Mouse (Mus musculus) spleen, adult 2 months (tissue): ENCODE results near the gene Dhh. TPM values are rescaled to one million over a fixed set of nuclear protein-coding genes. Genes with fewer than 3 reads are reported as not detected.
"Not testable (repeated sequence)": the region's sequence is repeated elsewhere in the genome, so short reads cannot be mapped to it uniquely, and the experiment has no call there.

Source experiments
- DNase-seq, 2 experiments: peaks; one replicate each; pipeline versions ENCODE4 v3.0.0 to v3.0.0-alpha.2; 2012 to 2021; ENCODE audit warnings: low spot score in 2 of 2, low read depth in 1 of 2
- H3K27ac ChIP-seq: fragments of 200-500 bp; 2 replicates; pipeline ENCODE4 v1.5.1; 2012; ENCODE audit warnings: low read length, inconsistent platforms; ENCODE audit not compliant: insufficient read depth
- H3K27me3 ChIP-seq: fragments of 200-500 bp; 2 replicates; pipeline ENCODE4 v1.6.1; 2012; ENCODE audit warnings: mild to moderate bottlenecking, moderate library complexity, low read length, inconsistent platforms; ENCODE audit not compliant: control insufficient read depth, insufficient read depth
- H3K36me3 ChIP-seq: fragments of 200-500 bp; 2 replicates; pipeline ENCODE4 v1.6.1; 2012; ENCODE audit warnings: mild to moderate bottlenecking, low read length, inconsistent platforms; ENCODE audit not compliant: control insufficient read depth, insufficient read depth
- H3K4me1 ChIP-seq: fragments of 200-500 bp; 2 replicates; pipeline ENCODE4 v1.6.1; 2011; ENCODE audit warnings: inconsistent platforms; ENCODE audit not compliant: control insufficient read depth, insufficient read depth, insufficient read length
- H3K4me3 ChIP-seq: fragments of 200-500 bp; 2 replicates; pipeline ENCODE4 v1.5.1; 2011; ENCODE audit warnings: mild to moderate bottlenecking, inconsistent platforms; ENCODE audit not compliant: insufficient read depth, insufficient read length; ENCODE audit errors: extremely low read depth
- CTCF ChIP-seq: fragments of 200-500 bp; IDR thresholded peaks from 2 replicates; pipeline ENCODE4 v1.5.1; 2011; ENCODE audit warnings: mild to moderate bottlenecking, inconsistent platforms; ENCODE audit not compliant: insufficient read depth, insufficient read length, insufficient replicate concordance; ENCODE audit errors: extremely low read depth
- POLR2A ChIP-seq: fragments of 200-500 bp; IDR thresholded peaks from 2 replicates; pipeline ENCODE4 v1.6.1; 2011; ENCODE audit warnings: low read depth, low read length, inconsistent platforms
- WGBS: fragments of 180-500 bp; shearing (Covaris S2); methylation state at CpG from one replicate; pipeline ENCODE4 v1.1.7; 2018; 5-methylcytosine and 5-hydroxymethylcytosine counted together
- polyA plus RNA-seq: library from polyadenylated mRNA; depleted of rRNA; stranded (reverse); fragments of >200 nt; gene quantifications from 2 replicates; pipeline ENCODE4 v1.2.3, GENCODE M21; 2012

The Dhh gene
- polyA plus RNA-seq, 1 experiment = 2.3 TPM

- WGBS = under 1% methylated on average over 57 of the region's 58 CpGs
- Histone ChIP-seq H3K36me3 (peaks cover 5% of the 10 kb centered on the region), H3K4me1 (peaks cover 16% of the 10 kb centered on the region; the same call in 1 of the 2 replicates), H3K27ac (peak within 1 kb of the TSS; percentile 96), H3K4me3 (peak within 1 kb of the TSS; percentile 82), H3K27me3 (no peaks in the 10 kb centered on the region)
- TF ChIP-seq POLR2A = peak; percentile 64
- TF ChIP-seq CTCF = no peak
- peak; percentile 73 to 86 for DNase-seq
Observed at GRCm38 (mm10) chr15:98934217-98934839, 36.0 kb upstream of the Dhh start, which contains the start of gene Tuba1b. Gene Tuba1b (minus strand): TSS chr15:98934565.

- peaks cover 16% of the 10 kb centered on the region; the same call in 1 of the 2 replicates for H3K4me1 ChIP-seq
- WGBS = under 1% methylated on average over 35 of the region's 35 CpGs
- H3K27ac ChIP-seq = peak overlapping the region; percentile 96
- peak; percentile 69 to 92 for DNase-seq
- H3K27me3 ChIP-seq = no peaks in the 10 kb centered on the region
- no peak for TF ChIP-seq CTCF
- no peak for TF ChIP-seq POLR2A
- H3K36me3 ChIP-seq = peaks cover 5% of the 10 kb centered on the region
- H3K4me3 ChIP-seq = peak overlapping the region; percentile 82
Observed at GRCm38 (mm10) chr15:98933833-98934216, 35.5 kb upstream of the Dhh start.

- H3K4me1 ChIP-seq = peaks cover 16% of the 10 kb centered on the region; the same call in 1 of the 2 replicates
- peak overlapping the region; percentile 48 for H3K27ac ChIP-seq
- 9% methylated on average over 8 of the region's 9 CpGs for WGBS
- not testable (repeated sequence) for H3K27me3 ChIP-seq, DNase-seq, H3K36me3 ChIP-seq
- peak overlapping the region; percentile 82 for H3K4me3 ChIP-seq
Observed at GRCm38 (mm10) chr15:98933004-98933671, 34.8 kb upstream of the Dhh start.

DNA sequence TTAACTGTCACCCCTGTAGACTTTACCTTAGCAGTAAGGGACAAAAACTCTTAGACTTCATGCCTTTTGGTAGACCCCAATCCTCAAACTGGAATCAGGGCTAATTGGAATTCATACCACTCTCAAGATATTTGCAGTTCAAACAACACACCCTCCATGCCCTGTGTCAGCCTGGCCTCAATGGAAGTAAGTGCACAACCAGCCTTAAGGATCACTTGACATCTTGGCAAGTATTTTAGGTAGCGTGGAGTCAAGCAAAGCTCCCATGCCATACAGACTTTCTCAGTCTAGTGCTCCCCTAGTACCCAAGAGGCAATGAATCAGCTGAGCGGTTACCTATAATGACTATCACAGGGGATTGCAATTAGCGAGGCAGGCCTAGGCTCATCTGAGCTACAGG is 32.7 kb upstream of the Dhh start:
- H3K36me3 ChIP-seq = peaks cover 5% of the 10 kb centered on the region
- no peaks in the 10 kb centered on the region for H3K27me3 ChIP-seq
- no peak overlapping the region for H3K4me3 ChIP-seq
- DNase-seq = no peak
- peaks cover 12% of the 10 kb centered on the region; the same call in 1 of the 2 replicates for H3K4me1 ChIP-seq
- 88% methylated on average over 3 of the region's 3 CpGs for WGBS
- TF ChIP-seq CTCF (no peak), POLR2A (no peak)
- no peak overlapping the region for H3K27ac ChIP-seq

- 70% methylated on average over 8 of the region's 8 CpGs for WGBS
- no peak overlapping the region for H3K27ac ChIP-seq
- no peaks in the 10 kb centered on the region for H3K27me3 ChIP-seq
- peaks cover 5% of the 10 kb centered on the region for H3K36me3 ChIP-seq
- TF ChIP-seq CTCF (no peak), POLR2A (no peak)
- H3K4me1 ChIP-seq = peaks cover 8% of the 10 kb centered on the region; the same call in 1 of the 2 replicates
- DNase-seq = no peak
- no peak overlapping the region for H3K4me3 ChIP-seq
Observed at GRCm38 (mm10) chr15:98930017-98930734, 31.8 kb upstream of the Dhh start.

DNA sequence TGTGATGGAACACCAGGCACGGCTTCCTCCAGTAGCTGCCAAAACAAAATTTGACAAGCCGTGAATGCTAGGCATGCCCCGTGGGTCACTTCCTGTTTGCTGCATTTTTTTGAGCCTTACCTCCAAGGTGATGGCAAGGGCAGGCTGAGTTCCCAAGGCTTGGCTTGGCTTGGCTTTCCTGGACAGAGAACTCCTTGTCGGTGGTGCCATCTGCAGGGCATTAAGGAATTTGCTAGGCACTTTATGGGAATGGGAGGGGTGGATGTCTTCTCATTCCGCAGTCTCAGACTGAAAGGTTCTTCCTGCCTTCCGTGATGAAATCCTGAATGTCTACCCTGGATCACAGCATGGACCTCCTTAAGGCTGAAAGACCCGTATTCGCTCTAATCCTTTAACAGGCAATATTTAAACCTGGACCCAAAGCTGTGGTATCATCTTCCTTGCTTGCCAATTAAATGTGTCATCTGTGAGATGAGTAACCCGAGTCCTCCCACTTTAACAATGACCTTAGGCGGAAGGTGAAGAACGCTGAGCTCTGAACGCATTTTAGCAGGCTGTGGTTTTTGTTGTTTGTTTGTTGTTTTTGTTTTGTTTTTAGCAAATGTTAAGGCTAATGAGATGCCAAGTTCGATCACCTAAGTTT is 30.4 kb upstream of the Dhh start:
- 39% methylated on average over 13 of the region's 13 CpGs for WGBS
- DNase-seq = peak in 1 of 2 experiments; percentile 27
- TF ChIP-seq POLR2A (no peak), CTCF (no peak)
- Histone ChIP-seq H3K36me3 (peaks cover 5% of the 10 kb centered on the region), H3K27ac (no peak overlapping the region), H3K4me3 (no peak overlapping the region), H3K27me3 (no peaks in the 10 kb centered on the region), H3K4me1 (peaks cover 4% of the 10 kb centered on the region; the same call in 1 of the 2 replicates)

- TF ChIP-seq CTCF (no peak), POLR2A (no peak)
- H3K4me3 ChIP-seq = no peak overlapping the region
- H3K27ac ChIP-seq = no peak overlapping the region
Observed at GRCm38 (mm10) chr15:98927566-98927965, 29.2 kb upstream of the Dhh start.

More at GRCm38 (mm10) chr15:98927566-98927965, 29.2 kb upstream of the Dhh start:
- Histone ChIP-seq H3K27me3 (no peaks in the 10 kb centered on the region), H3K4me1 (peaks cover 2% of the 10 kb centered on the region; the same call in 1 of the 2 replicates), H3K36me3 (peaks cover 3% of the 10 kb centered on the region)
- DNase-seq = no peak
- WGBS = 40% methylated on average over 5 of the region's 5 CpGs
